Mouse (Mus musculus): ENCODE data around the gene Bmyc. TPM values are rescaled to one million over a fixed set of nuclear protein-coding genes. Genes with fewer than 3 reads are reported as not detected.
"Not testable (repeated sequence)": the region's sequence is repeated elsewhere in the genome, so short reads cannot be mapped to it uniquely, and the experiment has no call there.

Bmyc gene
- polyA plus RNA-seq, 1 experiment from 2014 or later: 72.5 TPM

- H3K9me3 ChIP-seq (replicated peaks; ENCODE audit: control insufficient read depth, low read length): no peaks in the 10 kb centered on the region
- no peaks in the 10 kb centered on the region for H3K4me1 ChIP-seq (ENCODE audit: control insufficient read depth, insufficient read depth, low read length)
- DNase-seq (ENCODE audit: low spot score) (no peak), ATAC-seq (replicated peaks; ENCODE audit: insufficient number of reproducible peaks, low FRiP score, low TSS enrichment, low read depth) (no peak)
- H3K27ac ChIP-seq (replicated peaks; ENCODE audit: low read depth, low read length): no peak within 1 kb of the TSS
- H3K27me3 ChIP-seq (ENCODE audit: control insufficient read depth, insufficient read depth, low read length): no peaks in the 10 kb centered on the region
- WGBS: 91% methylated on average over 3 of the region's 3 CpGs
- H3K9ac ChIP-seq (replicated peaks; ENCODE audit: low read length): no peak within 1 kb of the TSS
- no peaks in the 10 kb centered on the region for H3K36me3 ChIP-seq (replicated peaks; ENCODE audit: control insufficient read depth, insufficient read depth, low read depth, low read length)
- H3K4me2 ChIP-seq (ENCODE audit: low read depth, low read length): no peak within 1 kb of the TSS
- no peak within 1 kb of the TSS for H3K4me3 ChIP-seq (ENCODE audit: low read depth, low read length)
Observed at GRCm38 (mm10) chr2:25676486-25676885, 30.1 kb upstream of the Bmyc start, which contains the start of gene Lcn6. Gene Lcn6, plus strand, starts transcription at chr2:25676786.

- DNase-seq (ENCODE audit: low spot score): no peak
- no peak overlapping the region for H3K4me2 ChIP-seq (ENCODE audit: low read depth, low read length)
- no peak overlapping the region for H3K9ac ChIP-seq (replicated peaks; ENCODE audit: low read length)
- no peaks in the 10 kb centered on the region for H3K27me3 ChIP-seq (ENCODE audit: control insufficient read depth, insufficient read depth, low read length)
- no peak overlapping the region for H3K27ac ChIP-seq (replicated peaks; ENCODE audit: low read depth, low read length)
- no peaks in the 10 kb centered on the region for H3K4me1 ChIP-seq (ENCODE audit: control insufficient read depth, insufficient read depth, low read length)
- no peak overlapping the region for H3K4me3 ChIP-seq (ENCODE audit: low read depth, low read length)
- ATAC-seq (replicated peaks; ENCODE audit: insufficient number of reproducible peaks, low FRiP score, low TSS enrichment, low read depth): no peak
- no peaks in the 10 kb centered on the region for H3K36me3 ChIP-seq (replicated peaks; ENCODE audit: control insufficient read depth, insufficient read depth, low read depth, low read length)
- WGBS: 87% methylated on average over 6 of the region's 6 CpGs
- H3K9me3 ChIP-seq (replicated peaks; ENCODE audit: control insufficient read depth, low read length): no peaks in the 10 kb centered on the region
Observed at GRCm38 (mm10) chr2:25679559-25679958, 27.0 kb upstream of the Bmyc start.

- 65% methylated on average over 2 of the region's 2 CpGs for WGBS
- Histone ChIP-seq H3K4me1 (ENCODE audit: control insufficient read depth, insufficient read depth, low read length) (no peaks in the 10 kb centered on the region), H3K4me2 (ENCODE audit: low read depth, low read length) (no peak within 1 kb of the TSS), H3K4me3 (ENCODE audit: low read depth, low read length) (no peak within 1 kb of the TSS), H3K9ac (replicated peaks; ENCODE audit: low read length) (no peak within 1 kb of the TSS), H3K9me3 (replicated peaks; ENCODE audit: control insufficient read depth, low read length) (no peaks in the 10 kb centered on the region), H3K27ac (replicated peaks; ENCODE audit: low read depth, low read length) (no peak within 1 kb of the TSS), H3K36me3 (replicated peaks; ENCODE audit: control insufficient read depth, insufficient read depth, low read depth, low read length) (no peaks in the 10 kb centered on the region), H3K27me3 (ENCODE audit: control insufficient read depth, insufficient read depth, low read length) (no peaks in the 10 kb centered on the region)
- ATAC-seq (replicated peaks; ENCODE audit: insufficient number of reproducible peaks, low FRiP score, low TSS enrichment, low read depth) (no peak), DNase-seq (ENCODE audit: low spot score) (no peak)
Observed at GRCm38 (mm10) chr2:25682426-25682825, 24.1 kb upstream of the Bmyc start, which contains the start of gene Lcn10. Gene Lcn10, plus strand, starts transcription at chr2:25682726.

DNA sequence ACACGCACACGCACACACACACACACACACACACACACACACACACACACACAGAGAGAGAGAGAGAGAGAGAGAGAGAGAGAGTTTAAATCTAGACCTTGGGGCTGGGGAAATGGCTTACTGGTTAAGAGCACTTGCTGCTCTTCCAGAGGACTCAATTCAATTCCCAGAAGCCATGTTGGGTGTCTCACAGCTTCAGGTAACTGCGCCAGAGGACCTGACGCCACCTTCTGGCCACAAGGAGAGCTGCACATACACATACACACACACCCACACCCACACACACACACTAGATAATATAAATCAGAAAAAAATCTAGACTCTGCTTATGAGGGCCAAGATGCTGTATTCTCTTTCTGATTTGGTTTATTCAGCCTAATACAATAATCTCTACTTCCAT is 19.6 kb upstream of the Bmyc start:
- H3K27me3 ChIP-seq (ENCODE audit: control insufficient read depth, insufficient read depth, low read length): no peaks in the 10 kb centered on the region
- ATAC-seq (replicated peaks; ENCODE audit: insufficient number of reproducible peaks, low FRiP score, low TSS enrichment, low read depth): no peak
- WGBS: 73% methylated on average over 4 of the region's 4 CpGs
- H3K9me3 ChIP-seq (replicated peaks; ENCODE audit: control insufficient read depth, low read length): no peaks in the 10 kb centered on the region
- no peak overlapping the region for H3K4me2 ChIP-seq (ENCODE audit: low read depth, low read length)
- no peaks in the 10 kb centered on the region for H3K36me3 ChIP-seq (replicated peaks; ENCODE audit: control insufficient read depth, insufficient read depth, low read depth, low read length)
- no peak overlapping the region for H3K27ac ChIP-seq (replicated peaks; ENCODE audit: low read depth, low read length)
- no peak for DNase-seq (ENCODE audit: low spot score)
- no peak overlapping the region for H3K9ac ChIP-seq (replicated peaks; ENCODE audit: low read length)
- no peak overlapping the region for H3K4me3 ChIP-seq (ENCODE audit: low read depth, low read length)
- no peaks in the 10 kb centered on the region for H3K4me1 ChIP-seq (ENCODE audit: control insufficient read depth, insufficient read depth, low read length)

- H3K36me3 ChIP-seq (replicated peaks; ENCODE audit: control insufficient read depth, insufficient read depth, low read depth, low read length): no peaks in the 10 kb centered on the region
- H3K4me3 ChIP-seq (ENCODE audit: low read depth, low read length): no peak overlapping the region
- no peak overlapping the region for H3K27ac ChIP-seq (replicated peaks; ENCODE audit: low read depth, low read length)
- H3K4me2 ChIP-seq (ENCODE audit: low read depth, low read length): no peak overlapping the region
- H3K9ac ChIP-seq (replicated peaks; ENCODE audit: low read length): no peak overlapping the region
- H3K9me3 ChIP-seq (replicated peaks; ENCODE audit: control insufficient read depth, low read length): no peaks in the 10 kb centered on the region
- H3K27me3 ChIP-seq (ENCODE audit: control insufficient read depth, insufficient read depth, low read length): no peaks in the 10 kb centered on the region
- no peaks in the 10 kb centered on the region for H3K4me1 ChIP-seq (ENCODE audit: control insufficient read depth, insufficient read depth, low read length)
- DNase-seq (ENCODE audit: low spot score): peak; percentile 76
- ATAC-seq (replicated peaks; ENCODE audit: insufficient number of reproducible peaks, low FRiP score, low TSS enrichment, low read depth): no peak
Observed at GRCm38 (mm10) chr2:25694605-25695004, 11.9 kb upstream of the Bmyc start.

GRCm38 (mm10) chr2:25696951-25697350 is 9.6 kb upstream of the Bmyc start:
- Histone ChIP-seq H3K27ac (replicated peaks; ENCODE audit: low read depth, low read length) (no peak overlapping the region), H3K4me3 (ENCODE audit: low read depth, low read length) (no peak overlapping the region), H3K27me3 (ENCODE audit: control insufficient read depth, insufficient read depth, low read length) (no peaks in the 10 kb centered on the region), H3K9ac (replicated peaks; ENCODE audit: low read length) (no peak overlapping the region), H3K4me1 (ENCODE audit: control insufficient read depth, insufficient read depth, low read length) (no peaks in the 10 kb centered on the region), H3K4me2 (ENCODE audit: low read depth, low read length) (no peak overlapping the region), H3K9me3 (replicated peaks; ENCODE audit: control insufficient read depth, low read length) (no peaks in the 10 kb centered on the region), H3K36me3 (replicated peaks; ENCODE audit: control insufficient read depth, insufficient read depth, low read depth, low read length) (no peaks in the 10 kb centered on the region)
- ATAC-seq (replicated peaks; ENCODE audit: insufficient number of reproducible peaks, low FRiP score, low TSS enrichment, low read depth): no peak
- no peak for DNase-seq (ENCODE audit: low spot score)
- WGBS: 58% methylated on average over 4 of the region's 4 CpGs

DNA sequence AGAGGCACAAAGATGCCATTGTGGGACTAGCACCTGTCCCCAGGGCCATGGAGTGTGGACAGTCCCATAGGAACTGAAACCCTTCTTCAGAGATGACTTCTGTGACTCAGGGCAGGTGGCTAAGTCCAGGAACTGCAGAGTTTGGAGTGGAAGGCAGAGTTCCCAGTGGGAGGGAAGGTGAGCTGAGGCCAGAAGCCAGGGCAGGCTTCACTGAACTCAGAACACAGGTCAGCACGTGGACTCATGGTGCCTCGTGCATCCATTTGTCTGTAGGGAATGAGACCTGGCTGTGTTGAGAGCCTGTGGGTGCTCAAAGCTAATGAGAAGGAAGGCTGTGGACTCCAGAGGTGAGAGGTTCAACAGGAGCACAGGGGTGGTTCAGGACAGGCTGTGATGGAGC is 7.8 kb upstream of the Bmyc start:
- Histone ChIP-seq H3K4me2 (ENCODE audit: low read depth, low read length) (no peak overlapping the region), H3K4me3 (ENCODE audit: low read depth, low read length) (no peak overlapping the region), H3K27me3 (ENCODE audit: control insufficient read depth, insufficient read depth, low read length) (no peaks in the 10 kb centered on the region), H3K36me3 (replicated peaks; ENCODE audit: control insufficient read depth, insufficient read depth, low read depth, low read length) (no peaks in the 10 kb centered on the region), H3K27ac (replicated peaks; ENCODE audit: low read depth, low read length) (no peak overlapping the region), H3K9me3 (replicated peaks; ENCODE audit: control insufficient read depth, low read length) (no peaks in the 10 kb centered on the region), H3K9ac (replicated peaks; ENCODE audit: low read length) (no peak overlapping the region), H3K4me1 (ENCODE audit: control insufficient read depth, insufficient read depth, low read length) (no peaks in the 10 kb centered on the region)
- DNase-seq (ENCODE audit: low spot score) (no peak), ATAC-seq (replicated peaks; ENCODE audit: insufficient number of reproducible peaks, low FRiP score, low TSS enrichment, low read depth) (no peak)
- 86% methylated on average over 2 of the region's 2 CpGs for WGBS

DNA sequence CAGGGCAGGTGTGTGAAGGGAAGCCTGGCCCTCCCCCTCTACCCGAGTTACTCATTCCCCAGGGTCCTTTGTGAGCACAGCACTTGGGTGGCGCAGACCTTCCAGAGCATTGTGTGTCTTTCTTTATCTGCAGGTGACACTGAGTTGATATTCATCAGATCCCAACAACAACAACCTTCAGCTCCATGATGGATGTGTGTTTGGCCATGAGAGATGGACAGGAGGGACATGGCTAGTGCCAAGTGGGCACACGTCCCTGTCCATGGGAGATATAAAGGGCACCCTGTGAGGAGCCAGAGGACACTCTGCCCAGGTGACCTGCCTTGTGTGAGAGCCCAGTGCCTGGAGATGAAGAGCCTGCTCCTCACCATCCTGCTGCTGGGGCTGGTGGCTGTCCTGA is 6.8 kb upstream of the Bmyc start, which contains the start of gene Obp2a:
Gene Obp2a (plus strand): TSS at position 301 of the 400 bp plus-strand sequence.
- not testable (repeated sequence) for ATAC-seq (replicated peaks; ENCODE audit: insufficient number of reproducible peaks, low FRiP score, low TSS enrichment, low read depth); H3K27me3 ChIP-seq (ENCODE audit: control insufficient read depth, insufficient read depth, low read length); H3K4me3 ChIP-seq (ENCODE audit: low read depth, low read length); H3K27ac ChIP-seq (replicated peaks; ENCODE audit: low read depth, low read length); H3K36me3 ChIP-seq (replicated peaks; ENCODE audit: control insufficient read depth, insufficient read depth, low read depth, low read length); H3K4me1 ChIP-seq (ENCODE audit: control insufficient read depth, insufficient read depth, low read length); H3K9ac ChIP-seq (replicated peaks; ENCODE audit: low read length); DNase-seq (ENCODE audit: low spot score); H3K9me3 ChIP-seq (replicated peaks; ENCODE audit: control insufficient read depth, low read length); H3K4me2 ChIP-seq (ENCODE audit: low read depth, low read length)
- WGBS: 79% methylated on average over 3 of the region's 3 CpGs
